Mouse (Mus musculus) liver, embryonic 12.5 days (tissue): ENCODE results near the gene Lcn11. TPM values are rescaled to one million over a fixed set of nuclear protein-coding genes. Genes with fewer than 3 reads are reported as not detected.

Source experiments
- polyA plus RNA-seq: library from polyadenylated mRNA; unstranded; fragments of >200 nt; fragmentation: Nextera tagmentation; extraction: Ambion mirVana; gene quantifications from 2 replicates; pipeline ENCODE4 v1.2.1, GENCODE M21; 2016

Lcn11 gene
- polyA plus RNA-seq, 1 experiment from 2014 or later = not detected

Other genes with a start within 250 kb of the Lcn11 start
- 22.4 and 24.4 TPM in 2 replicates for gene Traf2, start 230.1 kb upstream of the Lcn11 start, polyA plus RNA-seq
- 293 and 311 TPM in 2 replicates for gene Edf1, start 219.2 kb upstream of the Lcn11 start, polyA plus RNA-seq
- gene Mamdc4, start 202.2 kb upstream of the Lcn11 start, polyA plus RNA-seq = 0.38 and 0.45 TPM in 2 replicates
- 67.8 and 69.2 TPM in 2 replicates for gene Phpt1, start 201.8 kb upstream of the Lcn11 start, polyA plus RNA-seq
- not detected in 2 replicates for gene Ajm1, start 195.3 kb upstream of the Lcn11 start, polyA plus RNA-seq
- gene Rabl6, start 168.5 kb upstream of the Lcn11 start, polyA plus RNA-seq = 41.8 and 42.9 TPM in 2 replicates
- gene Ccdc183, start 159.3 kb upstream of the Lcn11 start, polyA plus RNA-seq = 0.14 and 0.28 TPM in 2 replicates
- 7.1 and 8.0 TPM in 2 replicates for gene Tmem141, start 155.0 kb upstream of the Lcn11 start, polyA plus RNA-seq
- 30.8 and 35.6 TPM in 2 replicates for gene Fcna, start 149.0 kb upstream of the Lcn11 start, polyA plus RNA-seq
- gene Lcn8, start 123.9 kb upstream of the Lcn11 start, polyA plus RNA-seq = not detected in 2 replicates
- gene Lcn5, start 119.1 kb upstream of the Lcn11 start, polyA plus RNA-seq = not detected in 2 replicates
- not detected in 2 replicates for gene Lcn6, start 100.2 kb upstream of the Lcn11 start, polyA plus RNA-seq
- gene Lcn10, start 94.3 kb upstream of the Lcn11 start, polyA plus RNA-seq = not detected in 2 replicates
- gene Obp2a, start 77.0 kb upstream of the Lcn11 start, polyA plus RNA-seq = not detected in 2 replicates
- 21.7 and 21.8 TPM in 2 replicates for gene Bmyc, start 70.3 kb upstream of the Lcn11 start, polyA plus RNA-seq
- gene Obp2b, start 40.0 kb upstream of the Lcn11 start, polyA plus RNA-seq = not detected in 2 replicates
- not detected in 2 replicates for gene Lcn3, start 11.4 kb upstream of the Lcn11 start, polyA plus RNA-seq
- gene Gm13539, start 5.2 kb downstream of the Lcn11 start, polyA plus RNA-seq = not detected in 2 replicates
- gene Glt6d1, start 38.8 kb downstream of the Lcn11 start, polyA plus RNA-seq = not detected in 2 replicates
- gene Lcn9, start 46.1 kb downstream of the Lcn11 start, polyA plus RNA-seq = not detected in 2 replicates
- gene Sohlh1, start 70.2 kb downstream of the Lcn11 start, polyA plus RNA-seq = not detected in 2 replicates
- gene Kcnt1, start 86.7 kb downstream of the Lcn11 start, polyA plus RNA-seq = 0.02 TPM in 1 of 2 replicates, not detected in the other
- 13.0 and 13.5 TPM in 2 replicates for gene Camsap1, start 206.3 kb downstream of the Lcn11 start, polyA plus RNA-seq
- 487 and 506 TPM in 2 replicates for gene Ubac1, start 244.7 kb downstream of the Lcn11 start, polyA plus RNA-seq